Mouse (Mus musculus): ENCODE data around the gene Zfp853. TPM values are rescaled to one million over a fixed set of nuclear protein-coding genes. Genes with fewer than 3 reads are reported as not detected.
A peak's percentile ranks its signal among the peaks of the same experiment; 100 is the strongest.

Zfp853 gene
- total RNA-seq (2014; fragmentation: Nextera tagmentation), result not detected in 2 replicates
- not detected in 2 replicates for total RNA-seq (2017)

GRCm38 (mm10) chr5:143293404-143293803 lies at the start of gene Zfp853:
Gene Zfp853, minus strand, starts transcription at chr5:143293623.
- ATAC-seq (replicated peaks; ENCODE audit: poor library complexity, severe bottlenecking), result 0 out of 2 replicates have a peak, but pooled peaks have one; percentile 0

- ATAC-seq (replicated peaks; ENCODE audit: poor library complexity, severe bottlenecking), result no peak
These were observed 46.2 kb upstream of the Zfp853 start for GRCm38 (mm10) chr5:143339603-143340002.

- 0 out of 2 replicates have a peak, but pooled peaks have one; percentile 29 for ATAC-seq (replicated peaks; ENCODE audit: poor library complexity, severe bottlenecking)
These were observed 43.1 kb upstream of the Zfp853 start for GRCm38 (mm10) chr5:143336559-143336958.

DNA sequence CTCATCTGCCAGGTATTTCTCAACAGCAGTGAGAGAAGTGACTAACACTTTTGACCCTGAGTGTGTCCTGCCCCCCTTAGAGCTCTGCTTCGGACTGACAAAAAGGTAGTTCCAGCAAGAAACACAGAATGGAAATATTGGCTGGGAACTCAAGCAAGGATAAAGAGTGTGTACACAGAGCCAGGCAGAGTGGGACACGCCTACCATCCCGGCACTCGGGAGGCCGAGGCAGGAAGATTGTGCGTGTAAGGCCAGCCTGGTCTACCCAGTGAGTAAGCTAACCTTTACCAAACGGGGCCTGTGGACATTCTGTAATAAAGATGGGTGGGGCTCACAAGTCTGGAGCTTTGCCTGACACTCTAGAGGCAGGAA lies 41.7 kb upstream of the Zfp853 start:
- peak; percentile 38 for ATAC-seq (replicated peaks; ENCODE audit: poor library complexity, severe bottlenecking)

GRCm38 (mm10) chr5:143334418-143335088 lies 41.1 kb upstream of the Zfp853 start:
- ATAC-seq (replicated peaks; ENCODE audit: poor library complexity, severe bottlenecking), result peak; percentile 67

DNA sequence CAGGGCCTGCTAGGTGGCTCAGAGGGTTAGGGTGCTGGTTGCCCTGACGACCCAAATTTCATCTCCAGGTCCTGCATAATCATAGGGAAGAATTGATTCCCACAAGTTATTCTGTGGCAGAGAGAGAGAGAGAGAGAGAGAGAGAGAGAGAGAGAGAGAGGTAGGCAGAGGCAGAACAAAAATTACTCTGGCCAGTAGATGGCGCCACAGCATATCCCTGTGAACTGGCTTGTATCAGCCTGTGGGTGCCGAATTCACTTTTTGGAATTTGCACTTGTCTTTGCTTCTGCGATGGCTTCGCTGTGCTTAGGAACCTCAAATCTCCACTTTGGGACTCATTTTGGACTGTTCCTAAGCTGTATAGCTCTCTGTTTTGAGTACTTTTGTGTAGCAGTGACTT lies 40.4 kb upstream of the Zfp853 start:
- peak; percentile 41 for ATAC-seq (replicated peaks; ENCODE audit: poor library complexity, severe bottlenecking)

- ATAC-seq (replicated peaks; ENCODE audit: poor library complexity, severe bottlenecking), result peak; percentile 93
These were observed 35.5 kb upstream of the Zfp853 start, which contains the start of gene Zdhhc4 for GRCm38 (mm10) chr5:143328690-143329495. Gene Zdhhc4, minus strand, starts transcription at chr5:143329256.

- no peak for ATAC-seq (replicated peaks; ENCODE audit: poor library complexity, severe bottlenecking)
These were observed 23.8 kb upstream of the Zfp853 start for GRCm38 (mm10) chr5:143317288-143317610.

DNA sequence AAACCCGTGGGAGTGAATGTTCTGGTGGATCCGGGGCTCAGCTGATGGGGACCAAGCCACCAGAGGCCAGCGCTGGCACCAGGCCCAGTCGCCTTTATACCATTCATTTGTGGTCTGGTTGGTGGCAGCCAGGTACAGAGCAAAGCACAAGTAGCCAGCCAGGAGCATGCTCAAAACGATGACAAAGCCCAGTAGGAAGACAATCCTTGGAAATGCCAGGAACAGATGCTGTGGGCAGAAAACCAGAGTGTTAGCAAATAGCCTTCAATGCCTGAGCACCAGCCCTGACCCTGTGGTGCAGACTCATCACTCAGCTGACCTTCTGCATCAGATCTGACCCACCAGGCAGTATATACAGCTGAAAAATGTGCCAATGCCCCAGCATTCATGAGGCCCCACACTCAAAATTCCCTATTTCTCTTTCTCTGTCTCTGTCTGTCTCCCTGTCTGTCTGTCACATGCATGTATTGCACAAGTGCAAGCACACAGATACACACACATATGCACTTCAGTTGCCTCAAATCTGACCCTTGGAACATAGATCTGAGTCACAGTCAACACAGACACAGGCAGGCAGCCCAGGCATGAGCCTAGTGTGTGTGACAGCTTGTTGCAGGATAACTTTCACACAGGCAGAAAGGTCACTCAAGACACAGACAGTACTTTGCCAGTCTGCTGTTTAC lies 23.3 kb upstream of the Zfp853 start:
- ATAC-seq (replicated peaks; ENCODE audit: poor library complexity, severe bottlenecking), result no peak

DNA sequence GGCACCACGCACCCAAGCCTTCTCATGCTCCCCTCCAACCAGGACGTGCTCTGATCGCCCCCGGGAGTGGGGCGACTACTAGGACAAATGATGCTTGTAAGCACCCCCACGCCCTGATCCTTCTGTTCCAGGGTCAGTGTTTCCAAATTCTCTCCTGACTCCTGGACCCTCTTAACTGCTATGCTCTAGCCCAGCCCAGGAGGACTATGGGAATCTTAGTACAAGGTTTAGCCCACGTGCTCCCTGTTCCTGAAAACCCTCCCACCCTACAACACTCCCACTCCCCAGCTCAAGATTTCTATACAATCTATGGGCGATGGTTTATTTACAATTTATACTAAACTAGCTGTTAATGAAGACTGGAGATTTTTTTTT lies 22.1 kb upstream of the Zfp853 start:
- 0 out of 2 replicates have a peak, but pooled peaks have one; percentile 2 for ATAC-seq (replicated peaks; ENCODE audit: poor library complexity, severe bottlenecking)

DNA sequence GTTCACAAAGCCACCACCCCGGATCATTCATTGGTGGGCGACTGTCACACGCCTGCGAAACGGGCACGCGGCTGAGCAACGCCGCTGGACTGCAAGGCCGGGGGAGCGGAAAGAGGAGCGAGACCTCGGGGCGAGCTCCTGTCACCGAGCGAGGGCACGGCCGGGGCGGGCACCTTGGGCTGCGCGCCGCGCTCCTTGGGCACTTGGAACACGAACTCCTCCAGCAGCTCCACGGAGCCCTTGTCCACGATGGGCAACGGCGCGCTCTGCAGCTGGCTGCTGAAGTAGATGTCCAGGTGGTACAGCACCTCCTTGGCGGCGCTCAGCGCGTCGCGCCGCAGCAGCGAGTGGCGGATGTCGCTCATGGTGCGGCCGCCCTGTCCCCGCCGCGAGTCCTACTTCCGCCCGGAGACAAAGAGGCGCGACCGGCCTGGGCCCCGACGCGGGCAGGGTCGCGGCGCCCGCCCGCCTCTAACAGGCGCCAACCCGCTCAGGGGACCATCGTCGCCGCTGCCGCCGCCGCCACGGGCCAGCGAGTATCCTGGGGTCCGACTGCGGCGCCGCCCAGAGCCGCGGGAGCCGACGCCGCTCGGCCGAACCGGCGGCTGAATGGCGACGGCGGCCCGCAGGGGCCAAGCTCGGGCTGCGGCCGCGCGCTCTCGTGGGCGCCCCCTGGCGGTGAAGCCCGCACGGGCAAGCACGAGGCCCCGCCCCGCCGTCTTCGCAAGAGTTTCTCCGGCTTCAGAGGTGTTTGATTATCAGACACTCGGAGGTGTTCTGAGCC lies 21.5 kb upstream of the Zfp853 start, which contains the start of gene E130309D02Rik:
Gene E130309D02Rik (minus strand): TSS at position 631 of the 784 bp plus-strand sequence.
- peak; percentile 65 for ATAC-seq (replicated peaks; ENCODE audit: poor library complexity, severe bottlenecking)

- peak; percentile 59 for ATAC-seq (replicated peaks; ENCODE audit: poor library complexity, severe bottlenecking)
These were observed 20.8 kb upstream of the Zfp853 start for GRCm38 (mm10) chr5:143314183-143314729.

- peak; percentile 60 for ATAC-seq (replicated peaks; ENCODE audit: poor library complexity, severe bottlenecking)
These were observed 18.5 kb upstream of the Zfp853 start for GRCm38 (mm10) chr5:143311886-143312285.

GRCm38 (mm10) chr5:143309916-143310315 lies 16.5 kb upstream of the Zfp853 start:
- ATAC-seq (replicated peaks; ENCODE audit: poor library complexity, severe bottlenecking), result no peak

DNA sequence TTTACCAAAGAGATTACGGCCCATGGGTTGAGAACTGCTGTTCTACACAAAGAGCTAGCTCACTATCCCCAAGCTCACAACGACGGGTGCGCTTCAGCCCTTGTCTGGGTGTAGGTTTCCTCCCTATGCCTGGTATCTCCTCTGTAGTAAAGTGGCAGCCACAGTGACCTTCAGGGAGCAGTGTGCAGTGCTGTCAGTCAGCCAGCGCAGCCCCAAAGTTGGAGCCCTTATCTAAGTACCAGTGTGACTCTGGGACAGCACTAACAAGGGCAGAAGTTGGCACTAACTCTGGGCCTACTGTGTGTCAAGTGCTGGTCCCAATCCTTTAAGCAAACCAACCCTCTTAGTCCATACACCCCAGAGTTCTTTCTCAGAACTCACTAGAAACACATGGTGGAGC lies 15.4 kb upstream of the Zfp853 start:
- no peak for ATAC-seq (replicated peaks; ENCODE audit: poor library complexity, severe bottlenecking)

DNA sequence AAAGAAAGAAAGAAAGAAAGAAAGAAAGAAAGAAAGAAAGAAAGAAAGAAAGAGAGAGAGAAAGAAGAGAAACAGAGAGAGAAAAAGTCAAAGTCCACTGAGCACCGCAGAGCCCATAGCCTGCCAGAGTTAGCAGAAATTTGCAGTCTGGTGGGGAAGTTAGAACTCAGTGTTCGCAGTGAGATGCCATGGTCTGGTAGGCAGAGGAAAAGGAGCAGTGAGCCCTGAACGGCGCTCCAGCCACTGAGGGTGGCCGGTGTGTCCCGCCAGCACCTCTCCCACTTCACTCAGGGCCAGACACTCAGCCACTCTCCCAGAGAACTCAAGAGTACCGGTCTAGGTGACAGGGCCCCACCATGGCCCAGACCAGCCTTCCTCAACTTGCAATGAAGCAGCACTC lies 10.8 kb upstream of the Zfp853 start:
- ATAC-seq (replicated peaks; ENCODE audit: poor library complexity, severe bottlenecking), result no peak

DNA sequence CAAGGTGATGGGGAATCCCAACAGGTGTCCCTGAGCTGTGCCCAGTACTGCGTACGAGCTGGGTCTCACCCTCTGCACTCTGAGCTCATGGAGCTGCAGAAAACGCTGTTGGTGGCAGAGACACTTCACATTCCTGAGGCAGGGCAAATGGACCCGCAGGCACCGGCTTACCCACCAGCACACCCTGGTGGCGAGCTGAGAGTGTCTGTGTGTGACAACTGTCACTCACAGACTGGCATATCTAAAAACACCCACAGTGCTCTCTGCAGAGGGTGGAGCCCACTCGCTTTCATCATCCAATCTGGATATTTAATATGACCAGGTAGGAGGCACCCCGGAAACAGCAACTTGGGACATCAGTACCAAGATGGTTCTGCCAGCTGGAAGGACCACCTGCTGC lies 7.9 kb upstream of the Zfp853 start:
- peak; percentile 38; the same call in 1 of the 2 replicates for ATAC-seq (replicated peaks; ENCODE audit: poor library complexity, severe bottlenecking)

DNA sequence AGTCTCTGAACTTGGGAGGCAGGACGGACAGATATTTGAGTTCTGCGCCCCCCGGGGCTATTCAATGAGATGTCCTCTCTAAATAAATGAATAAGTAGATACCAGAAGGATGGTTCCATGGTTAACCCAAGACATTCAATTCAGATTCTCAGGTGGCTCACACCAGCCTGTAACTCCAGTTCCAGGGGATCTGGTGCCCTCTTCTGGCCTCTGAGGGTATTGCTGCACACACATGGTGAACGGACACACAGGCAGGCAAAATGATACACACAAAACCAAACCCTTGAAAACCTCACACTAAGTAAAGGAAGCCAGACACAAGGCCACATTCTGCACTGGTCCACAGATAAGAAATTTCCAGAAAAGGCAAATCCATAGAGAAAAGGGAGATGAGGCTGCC lies 6.3 kb upstream of the Zfp853 start:
- no peak for ATAC-seq (replicated peaks; ENCODE audit: poor library complexity, severe bottlenecking)

- no peak for ATAC-seq (replicated peaks; ENCODE audit: poor library complexity, severe bottlenecking)
These were observed 5.0 kb upstream of the Zfp853 start for GRCm38 (mm10) chr5:143298391-143298790.

DNA sequence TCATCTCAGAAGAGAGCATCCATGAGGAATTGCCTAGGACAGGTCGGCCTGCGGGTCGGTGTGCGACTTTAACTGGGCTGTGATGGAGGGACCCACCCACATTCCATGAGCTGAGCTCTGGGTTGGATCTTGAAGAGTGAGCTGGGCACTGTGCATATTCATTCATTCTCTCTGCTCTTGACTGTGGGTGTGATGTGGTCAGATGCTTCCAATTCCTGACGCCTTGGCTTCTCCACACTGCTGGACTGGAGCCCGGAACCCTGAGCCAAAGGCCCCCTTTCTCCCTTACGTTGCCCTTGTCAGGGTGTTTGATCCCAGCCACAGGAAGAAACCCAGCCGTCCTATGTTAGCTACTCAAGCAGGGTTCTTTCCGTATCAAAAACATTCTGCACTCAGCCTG lies 4.6 kb upstream of the Zfp853 start:
- no peak for ATAC-seq (replicated peaks; ENCODE audit: poor library complexity, severe bottlenecking)
